Mouse (Mus musculus): Measurements from ENCODE around the gene Get4. TPM values are rescaled to one million over a fixed set of nuclear protein-coding genes. Genes with fewer than 3 reads are reported as not detected.
A peak's percentile ranks its signal among the peaks of the same experiment; 100 is the strongest.

Get4 gene
- polyA plus RNA-seq, 1 experiment from 2014 or later: 112 TPM

GRCm38 (mm10) chr5:139251279-139251678 is 845 bp upstream of the Get4 start:
- peaks cover 4% of the 10 kb centered on the region; the same call in 1 of the 2 replicates for H3K36me3 ChIP-seq (ENCODE audit: control insufficient read depth, insufficient read depth, low read length)

GRCm38 (mm10) chr5:139251736-139252080 is 416 bp upstream of the Get4 start:
- WGBS: under 1% methylated on average over 8 of the region's 8 CpGs

More at GRCm38 (mm10) chr5:139251279-139251678, 845 bp upstream of the Get4 start:
- DNase-seq (ENCODE audit: low spot score) (no peak), ATAC-seq (ENCODE audit: low FRiP score) (no peak)
- Histone ChIP-seq H3K27me3 (ENCODE audit: control insufficient read depth, insufficient read depth, low read length) (no peaks in the 10 kb centered on the region), H3K4me1 (replicated peaks; ENCODE audit: control insufficient read depth, insufficient read depth, low read length) (peaks cover 3% of the 10 kb centered on the region; the same call in 1 of the 2 replicates), H3K9me3 (ENCODE audit: control insufficient read depth, low read length) (no peaks in the 10 kb centered on the region), H3K9ac (ENCODE audit: low read depth, low read length) (no peak overlapping the region), H3K27ac (ENCODE audit: low read depth, low read length) (no peak overlapping the region), H3K4me2 (replicated peaks; ENCODE audit: low read depth, low read length) (peak overlapping the region; percentile 38; the same call in 1 of the 2 replicates), H3K4me3 (ENCODE audit: low read depth, low read length) (no peak overlapping the region)
- 83% methylated on average over 7 of the region's 7 CpGs for WGBS

GRCm38 (mm10) chr5:139252910-139253245 is 754 bp downstream of the Get4 start:
- H3K27me3 ChIP-seq (ENCODE audit: control insufficient read depth, insufficient read depth, low read length): no peaks in the 10 kb centered on the region
- H3K9me3 ChIP-seq (ENCODE audit: control insufficient read depth, low read length): no peaks in the 10 kb centered on the region
- 1% methylated on average over 7 of the region's 7 CpGs for WGBS
- peak overlapping the region; percentile 69 for H3K9ac ChIP-seq (ENCODE audit: low read depth, low read length)
- H3K27ac ChIP-seq (ENCODE audit: low read depth, low read length): peak overlapping the region; percentile 83
- no peaks in the 10 kb centered on the region; the same call in 1 of the 2 replicates for H3K36me3 ChIP-seq (ENCODE audit: control insufficient read depth, insufficient read depth, low read length)
- H3K4me1 ChIP-seq (replicated peaks; ENCODE audit: control insufficient read depth, insufficient read depth, low read length): peaks cover 3% of the 10 kb centered on the region; the same call in 1 of the 2 replicates
- DNase-seq (ENCODE audit: low spot score): no peak
- peak; percentile 23 for ATAC-seq (ENCODE audit: low FRiP score)
- H3K4me3 ChIP-seq (ENCODE audit: low read depth, low read length): peak overlapping the region; percentile 80
- peak overlapping the region; percentile 38 for H3K4me2 ChIP-seq (replicated peaks; ENCODE audit: low read depth, low read length)

More at GRCm38 (mm10) chr5:139251736-139252080, 416 bp upstream of the Get4 start:
- H3K4me3 ChIP-seq (ENCODE audit: low read depth, low read length): peak overlapping the region; percentile 80
- peak overlapping the region; percentile 66 for H3K9ac ChIP-seq (ENCODE audit: low read depth, low read length)
- DNase-seq (ENCODE audit: low spot score) (no peak), ATAC-seq (ENCODE audit: low FRiP score) (peak; percentile 74)
- H3K4me1 ChIP-seq (replicated peaks; ENCODE audit: control insufficient read depth, insufficient read depth, low read length): peaks cover 3% of the 10 kb centered on the region; the same call in 1 of the 2 replicates
- peaks cover 4% of the 10 kb centered on the region; the same call in 1 of the 2 replicates for H3K36me3 ChIP-seq (ENCODE audit: control insufficient read depth, insufficient read depth, low read length)
- H3K9me3 ChIP-seq (ENCODE audit: control insufficient read depth, low read length): no peaks in the 10 kb centered on the region
- H3K27me3 ChIP-seq (ENCODE audit: control insufficient read depth, insufficient read depth, low read length): no peaks in the 10 kb centered on the region
- peak overlapping the region; percentile 65; the same call in 1 of the 2 replicates for H3K27ac ChIP-seq (ENCODE audit: low read depth, low read length)
- peak overlapping the region; percentile 38 for H3K4me2 ChIP-seq (replicated peaks; ENCODE audit: low read depth, low read length)

- Histone ChIP-seq H3K9ac (ENCODE audit: low read depth, low read length) (peak overlapping the region; percentile 69), H3K4me2 (replicated peaks; ENCODE audit: low read depth, low read length) (peak overlapping the region; percentile 38), H3K27ac (ENCODE audit: low read depth, low read length) (peak overlapping the region; percentile 83; the same call in 1 of the 2 replicates), H3K4me1 (replicated peaks; ENCODE audit: control insufficient read depth, insufficient read depth, low read length) (peaks cover 3% of the 10 kb centered on the region; the same call in 1 of the 2 replicates), H3K9me3 (ENCODE audit: control insufficient read depth, low read length) (no peaks in the 10 kb centered on the region), H3K27me3 (ENCODE audit: control insufficient read depth, insufficient read depth, low read length) (no peaks in the 10 kb centered on the region), H3K36me3 (ENCODE audit: control insufficient read depth, insufficient read depth, low read length) (no peaks in the 10 kb centered on the region; the same call in 1 of the 2 replicates), H3K4me3 (ENCODE audit: low read depth, low read length) (peak overlapping the region; percentile 80)
- DNase-seq (ENCODE audit: low spot score) (peak; percentile 7), ATAC-seq (ENCODE audit: low FRiP score) (no peak)
- 21% methylated on average over 6 of the region's 6 CpGs for WGBS
These were observed 1.2 kb downstream of the Get4 start for GRCm38 (mm10) chr5:139253301-139253741.

GRCm38 (mm10) chr5:139254938-139255337 is 2.8 kb downstream of the Get4 start:
- WGBS: 89% methylated on average over 6 of the region's 6 CpGs
- no peak for DNase-seq (ENCODE audit: low spot score)
- H3K36me3 ChIP-seq (ENCODE audit: control insufficient read depth, insufficient read depth, low read length): no peaks in the 10 kb centered on the region

GRCm38 (mm10) chr5:139255777-139256176 is 3.7 kb downstream of the Get4 start:
- Histone ChIP-seq H3K27me3 (ENCODE audit: control insufficient read depth, insufficient read depth, low read length) (no peaks in the 10 kb centered on the region), H3K27ac (ENCODE audit: low read depth, low read length) (no peak overlapping the region), H3K9ac (ENCODE audit: low read depth, low read length) (no peak overlapping the region), H3K4me1 (replicated peaks; ENCODE audit: control insufficient read depth, insufficient read depth, low read length) (peaks cover 3% of the 10 kb centered on the region; the same call in 1 of the 2 replicates), H3K4me2 (replicated peaks; ENCODE audit: low read depth, low read length) (no peak overlapping the region), H3K4me3 (ENCODE audit: low read depth, low read length) (no peak overlapping the region), H3K9me3 (ENCODE audit: control insufficient read depth, low read length) (no peaks in the 10 kb centered on the region), H3K36me3 (ENCODE audit: control insufficient read depth, insufficient read depth, low read length) (no peaks in the 10 kb centered on the region)
- 91% methylated on average over 6 of the region's 6 CpGs for WGBS
- no peak for DNase-seq (ENCODE audit: low spot score)
- ATAC-seq (ENCODE audit: low FRiP score): no peak

More at GRCm38 (mm10) chr5:139254938-139255337, 2.8 kb downstream of the Get4 start:
- Histone ChIP-seq H3K4me1 (replicated peaks; ENCODE audit: control insufficient read depth, insufficient read depth, low read length) (peaks cover 3% of the 10 kb centered on the region; the same call in 1 of the 2 replicates), H3K27me3 (ENCODE audit: control insufficient read depth, insufficient read depth, low read length) (no peaks in the 10 kb centered on the region), H3K9ac (ENCODE audit: low read depth, low read length) (no peak overlapping the region), H3K27ac (ENCODE audit: low read depth, low read length) (no peak overlapping the region), H3K9me3 (ENCODE audit: control insufficient read depth, low read length) (no peaks in the 10 kb centered on the region), H3K4me3 (ENCODE audit: low read depth, low read length) (no peak overlapping the region), H3K4me2 (replicated peaks; ENCODE audit: low read depth, low read length) (no peak overlapping the region)
- no peak for ATAC-seq (ENCODE audit: low FRiP score)

GRCm38 (mm10) chr5:139256211-139256765 is 4.2 kb downstream of the Get4 start:
- H3K27me3 ChIP-seq (ENCODE audit: control insufficient read depth, insufficient read depth, low read length): no peaks in the 10 kb centered on the region
- no peaks in the 10 kb centered on the region for H3K36me3 ChIP-seq (ENCODE audit: control insufficient read depth, insufficient read depth, low read length)
- WGBS: 86% methylated on average over 3 of the region's 3 CpGs
- no peak overlapping the region for H3K9ac ChIP-seq (ENCODE audit: low read depth, low read length)
- H3K27ac ChIP-seq (ENCODE audit: low read depth, low read length): no peak overlapping the region
- no peak for ATAC-seq (ENCODE audit: low FRiP score)
- no peak overlapping the region for H3K4me3 ChIP-seq (ENCODE audit: low read depth, low read length)
- no peak for DNase-seq (ENCODE audit: low spot score)
- no peak overlapping the region for H3K4me2 ChIP-seq (replicated peaks; ENCODE audit: low read depth, low read length)
- no peaks in the 10 kb centered on the region for H3K9me3 ChIP-seq (ENCODE audit: control insufficient read depth, low read length)
- H3K4me1 ChIP-seq (replicated peaks; ENCODE audit: control insufficient read depth, insufficient read depth, low read length): peaks cover 3% of the 10 kb centered on the region; the same call in 1 of the 2 replicates

- Histone ChIP-seq H3K4me1 (replicated peaks; ENCODE audit: control insufficient read depth, insufficient read depth, low read length) (peaks cover 3% of the 10 kb centered on the region; the same call in 1 of the 2 replicates), H3K9ac (ENCODE audit: low read depth, low read length) (no peak overlapping the region), H3K27me3 (ENCODE audit: control insufficient read depth, insufficient read depth, low read length) (no peaks in the 10 kb centered on the region), H3K36me3 (ENCODE audit: control insufficient read depth, insufficient read depth, low read length) (no peaks in the 10 kb centered on the region), H3K27ac (ENCODE audit: low read depth, low read length) (no peak overlapping the region), H3K4me2 (replicated peaks; ENCODE audit: low read depth, low read length) (no peak overlapping the region), H3K9me3 (ENCODE audit: control insufficient read depth, low read length) (no peaks in the 10 kb centered on the region), H3K4me3 (ENCODE audit: low read depth, low read length) (no peak overlapping the region)
- 100% methylated on average over 1 of the region's 1 CpGs for WGBS
- no peak for ATAC-seq (ENCODE audit: low FRiP score)
- no peak for DNase-seq (ENCODE audit: low spot score)
These were observed 5.1 kb downstream of the Get4 start for GRCm38 (mm10) chr5:139257265-139257664.

- Histone ChIP-seq H3K4me1 (replicated peaks; ENCODE audit: control insufficient read depth, insufficient read depth, low read length) (peaks cover 3% of the 10 kb centered on the region; the same call in 1 of the 2 replicates), H3K4me2 (replicated peaks; ENCODE audit: low read depth, low read length) (no peak overlapping the region), H3K36me3 (ENCODE audit: control insufficient read depth, insufficient read depth, low read length) (no peaks in the 10 kb centered on the region; the same call in 1 of the 2 replicates), H3K9me3 (ENCODE audit: control insufficient read depth, low read length) (no peaks in the 10 kb centered on the region), H3K27ac (ENCODE audit: low read depth, low read length) (no peak overlapping the region), H3K4me3 (ENCODE audit: low read depth, low read length) (no peak overlapping the region), H3K27me3 (ENCODE audit: control insufficient read depth, insufficient read depth, low read length) (no peaks in the 10 kb centered on the region), H3K9ac (ENCODE audit: low read depth, low read length) (no peak overlapping the region)
- WGBS: 84% methylated on average over 4 of the region's 4 CpGs
- DNase-seq (ENCODE audit: low spot score) (no peak), ATAC-seq (ENCODE audit: low FRiP score) (no peak)
These were observed 5.7 kb downstream of the Get4 start for GRCm38 (mm10) chr5:139257818-139258217.

Data from hindbrain, embryonic 11.5 days (tissue).